Mouse (Mus musculus) cortical plate, adult 2 months (tissue): ENCODE results near the gene Unc5b.

Experiments
- CTCF ChIP-seq: fragments of 200-500 bp; IDR thresholded peaks from 2 replicates; pipeline ENCODE4 v1.5.1; 2011; ENCODE audit warnings: mild to moderate bottlenecking, control low read depth, low read length; ENCODE audit not compliant: insufficient read depth; ENCODE audit errors: extremely low read depth
- POLR2A ChIP-seq: fragments of 200-500 bp; IDR thresholded peaks from 2 replicates; pipeline ENCODE4 v1.6.1; 2011; ENCODE audit warnings: mild to moderate bottlenecking, low read length, control low read depth; ENCODE audit not compliant: insufficient read depth; ENCODE audit errors: extremely low read depth

GRCm38 (mm10) chr10:60741435-60741834, 89.9 kb downstream of the Unc5b start:
- TF ChIP-seq CTCF (no peak), POLR2A (no peak)
